Mouse (Mus musculus): ENCODE data around the gene Vmn1r193. TPM values are rescaled to one million over a fixed set of nuclear protein-coding genes. Genes with fewer than 3 reads are reported as not detected.
"Not testable (repeated sequence)": the region's sequence is repeated elsewhere in the genome, so short reads cannot be mapped to it uniquely, and the experiment has no call there.

Gene Vmn1r193
- not detected in 2 replicates for polyA plus RNA-seq (2015; fragmentation: Nextera tagmentation; extraction: Ambion mirVana)

DNA sequence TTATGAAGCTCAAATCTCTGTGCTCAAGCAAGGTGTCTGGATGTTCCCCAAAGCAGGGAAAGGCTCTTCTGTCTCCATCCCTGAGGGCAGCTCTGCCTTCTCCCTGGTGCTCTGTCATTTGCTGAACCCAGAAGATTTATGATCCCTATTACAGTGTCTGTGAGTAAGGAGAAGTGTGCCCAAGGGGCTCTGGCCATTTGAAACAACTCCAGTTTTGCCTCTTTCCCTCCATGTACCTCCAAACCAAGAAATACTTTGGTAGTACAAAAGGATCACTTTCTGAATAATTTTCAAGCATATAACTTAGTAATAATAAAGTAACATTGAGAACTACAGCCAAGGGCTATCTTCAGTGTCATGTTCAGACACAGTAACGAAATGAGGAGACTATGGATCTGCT lies at the start of gene Vmn1r193:
Vmn1r193 (minus strand) TSS at position 101 of the 400 bp plus-strand sequence.
- H3K4me2 ChIP-seq; H3K27ac ChIP-seq (replicated peaks); H3K9ac ChIP-seq; H3K4me1 ChIP-seq (replicated peaks); H3K4me3 ChIP-seq (replicated peaks); H3K27me3 ChIP-seq; H3K9me3 ChIP-seq (replicated peaks); ATAC-seq (ENCODE audit: insufficient read depth); H3K36me3 ChIP-seq (replicated peaks): not testable (repeated sequence)
- WGBS (ENCODE audit: insufficient replicate concordance): 45% methylated on average over 1 of the region's 1 CpGs

DNA sequence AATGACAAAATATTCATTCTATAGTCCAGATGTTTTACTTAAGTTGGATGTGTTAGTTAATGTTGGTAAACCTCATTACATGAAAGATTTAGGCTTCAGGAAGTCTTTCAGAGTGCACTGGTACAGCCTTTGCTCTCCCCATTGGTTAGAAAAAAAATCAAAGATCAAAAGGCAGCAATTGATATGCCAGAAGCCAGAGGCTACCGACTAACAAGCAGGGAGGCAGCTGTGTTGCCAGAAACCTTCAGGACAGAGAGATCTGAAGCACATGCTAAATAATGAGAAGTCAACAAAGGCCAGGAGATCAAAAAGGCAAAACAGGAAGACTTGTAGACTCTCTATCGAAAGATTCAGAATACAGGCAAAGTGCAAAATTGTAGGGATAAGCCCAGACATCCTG lies 48.8 kb upstream of the Vmn1r193 start:
- Histone ChIP-seq H3K27me3 (no peaks in the 10 kb centered on the region), H3K9me3 (replicated peaks) (no peaks in the 10 kb centered on the region), H3K4me1 (replicated peaks) (no peaks in the 10 kb centered on the region), H3K9ac (no peak overlapping the region), H3K4me3 (replicated peaks) (no peak overlapping the region), H3K4me2 (no peak overlapping the region), H3K36me3 (replicated peaks) (no peaks in the 10 kb centered on the region), H3K27ac (replicated peaks) (no peak overlapping the region)
- 37% methylated on average over 2 of the region's 2 CpGs for WGBS (ENCODE audit: insufficient replicate concordance)
- ATAC-seq (ENCODE audit: insufficient read depth): no peak

DNA sequence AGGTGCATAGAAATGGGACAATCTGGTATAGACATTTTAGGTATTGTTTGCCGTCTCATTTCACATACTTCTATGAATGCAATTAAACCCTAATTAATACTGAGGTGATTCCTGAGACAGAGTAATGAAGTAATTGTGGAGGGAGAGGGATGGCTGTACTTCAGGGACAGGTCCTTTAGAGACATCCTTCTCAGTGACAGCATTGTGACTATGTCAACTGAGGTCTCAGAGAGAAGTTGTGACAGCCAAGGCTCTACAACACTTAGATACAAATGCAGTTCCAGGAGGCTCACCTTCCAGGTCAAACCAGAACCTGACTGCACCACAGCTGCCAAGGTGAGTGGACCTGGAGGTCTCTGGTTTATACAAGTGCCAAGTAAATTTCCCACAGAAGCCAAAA lies 47.3 kb upstream of the Vmn1r193 start, which contains the start of gene Vmn1r195:
Vmn1r195 (plus strand) TSS at position 301 of the 400 bp plus-strand sequence.
- 73% methylated on average over 1 of the region's 1 CpGs for WGBS (ENCODE audit: insufficient replicate concordance)
- not testable (repeated sequence) for H3K36me3 ChIP-seq (replicated peaks)

DNA sequence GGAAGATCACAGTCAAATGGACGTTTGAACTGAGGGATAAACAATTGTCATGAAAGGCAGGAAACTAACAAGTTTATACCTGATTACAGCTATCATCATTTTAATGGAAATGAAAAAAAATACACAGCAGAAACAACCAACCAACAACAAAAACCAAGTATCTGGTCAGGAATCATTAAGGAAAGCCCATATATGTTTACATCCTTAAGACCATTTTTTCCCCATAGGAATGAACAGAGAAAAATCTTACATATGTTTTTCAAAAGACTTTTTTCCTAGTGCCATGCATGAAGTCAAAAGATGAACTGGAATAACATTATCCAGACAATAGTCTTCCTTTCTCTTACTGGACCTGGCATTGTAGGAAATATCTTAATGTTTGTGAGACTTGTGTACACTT lies 21.0 kb upstream of the Vmn1r193 start, which contains the start of gene Vmn1r194:
Vmn1r194 (plus strand) TSS at position 301 of the 400 bp plus-strand sequence.
- Histone ChIP-seq H3K36me3 (replicated peaks) (no peaks in the 10 kb centered on the region), H3K9me3 (replicated peaks) (no peaks in the 10 kb centered on the region), H3K9ac (no peak within 1 kb of the TSS), H3K27ac (replicated peaks) (no peak within 1 kb of the TSS), H3K4me2 (no peak within 1 kb of the TSS), H3K27me3 (no peaks in the 10 kb centered on the region), H3K4me1 (replicated peaks) (no peaks in the 10 kb centered on the region), H3K4me3 (replicated peaks) (no peak within 1 kb of the TSS)
- 30% methylated on average over 1 of the region's 1 CpGs for WGBS (ENCODE audit: insufficient replicate concordance)
- no peak for ATAC-seq (ENCODE audit: insufficient read depth)

More for the DNA sequence above, 47.3 kb upstream of the Vmn1r193 start, which contains the start of gene Vmn1r195:
- ATAC-seq (ENCODE audit: insufficient read depth); H3K9me3 ChIP-seq (replicated peaks); H3K27me3 ChIP-seq; H3K4me3 ChIP-seq (replicated peaks); H3K4me1 ChIP-seq (replicated peaks); H3K4me2 ChIP-seq; H3K27ac ChIP-seq (replicated peaks); H3K9ac ChIP-seq: not testable (repeated sequence)

DNA sequence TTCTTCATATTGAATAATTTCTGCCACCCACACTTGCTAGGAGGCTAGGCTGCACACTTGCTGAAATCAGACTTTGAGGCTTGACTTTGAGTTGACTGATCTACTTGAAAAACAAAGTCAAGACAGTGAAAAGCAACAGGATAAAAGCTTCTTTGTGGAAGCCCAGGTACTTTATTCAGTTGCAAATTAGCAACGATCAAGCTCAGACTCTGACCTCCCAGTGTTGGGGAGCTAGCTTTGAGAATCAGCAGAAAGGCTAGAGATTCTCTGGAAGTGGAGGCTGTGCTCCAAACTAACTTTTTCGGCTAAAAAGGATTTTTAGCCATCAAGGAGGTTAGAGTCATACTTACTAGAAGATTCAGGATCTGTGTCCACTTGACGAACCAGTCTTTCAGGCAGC lies 30.2 kb downstream of the Vmn1r193 start:
- not testable (repeated sequence) for H3K9me3 ChIP-seq (replicated peaks); H3K36me3 ChIP-seq (replicated peaks); H3K27ac ChIP-seq (replicated peaks); H3K4me1 ChIP-seq (replicated peaks); H3K4me2 ChIP-seq; H3K4me3 ChIP-seq (replicated peaks); H3K27me3 ChIP-seq; ATAC-seq (ENCODE audit: insufficient read depth); H3K9ac ChIP-seq
- WGBS (ENCODE audit: insufficient replicate concordance): 50% methylated on average over 3 of the region's 3 CpGs

DNA sequence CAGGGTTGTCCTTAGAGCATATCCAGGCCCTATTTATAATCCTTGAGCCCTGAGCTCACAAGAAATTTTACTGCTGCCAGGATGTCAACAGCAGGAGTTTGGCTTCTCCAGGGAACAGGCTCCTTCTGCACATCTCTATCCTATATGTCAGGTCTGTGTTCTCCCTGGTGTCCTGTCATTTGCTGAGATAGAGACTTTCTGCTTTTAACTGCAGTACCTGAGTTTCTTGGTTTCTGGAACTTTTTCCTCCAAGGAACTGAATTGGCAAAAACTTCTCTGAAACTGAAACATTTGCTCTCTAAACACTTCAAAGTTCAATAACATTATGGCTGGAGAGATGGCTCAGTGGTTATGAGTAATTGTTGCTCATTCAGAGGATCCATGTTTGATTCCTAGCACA lies 31.9 kb downstream of the Vmn1r193 start, which contains the start of gene Vmn1r192:
Vmn1r192 (minus strand) TSS at position 101 of the 400 bp plus-strand sequence.
- Histone ChIP-seq H3K4me2 (no peak within 1 kb of the TSS), H3K4me3 (replicated peaks) (no peak within 1 kb of the TSS), H3K36me3 (replicated peaks) (no peaks in the 10 kb centered on the region), H3K27ac (replicated peaks) (no peak within 1 kb of the TSS), H3K4me1 (replicated peaks) (no peaks in the 10 kb centered on the region), H3K27me3 (no peaks in the 10 kb centered on the region), H3K9me3 (replicated peaks) (no peaks in the 10 kb centered on the region), H3K9ac (no peak within 1 kb of the TSS)
- ATAC-seq (ENCODE audit: insufficient read depth): no peak

DNA sequence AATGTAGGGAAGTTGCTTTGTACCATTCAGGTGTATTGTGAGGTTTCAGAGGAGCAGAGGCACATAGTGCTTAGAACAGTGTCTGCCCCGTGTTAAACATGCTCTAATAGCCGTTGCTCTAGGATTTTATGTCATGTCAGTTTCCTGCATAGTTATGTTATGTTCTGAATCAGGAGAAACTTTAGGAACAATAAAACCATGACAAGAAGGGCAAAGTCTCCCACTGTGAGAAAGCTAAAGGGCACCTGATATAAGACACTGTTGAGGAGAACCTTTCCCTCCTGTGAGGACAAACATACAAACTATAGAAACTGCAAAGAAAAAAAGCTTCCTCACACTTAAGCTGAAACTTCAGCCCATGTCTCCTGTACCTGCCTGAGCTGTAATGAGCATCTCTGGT lies 32.6 kb downstream of the Vmn1r193 start:
- Histone ChIP-seq H3K9ac (no peak overlapping the region), H3K27ac (replicated peaks) (no peak overlapping the region), H3K9me3 (replicated peaks) (no peaks in the 10 kb centered on the region), H3K4me2 (no peak overlapping the region), H3K4me1 (replicated peaks) (no peaks in the 10 kb centered on the region), H3K4me3 (replicated peaks) (no peak overlapping the region), H3K36me3 (replicated peaks) (no peaks in the 10 kb centered on the region), H3K27me3 (no peaks in the 10 kb centered on the region)
- WGBS (ENCODE audit: insufficient replicate concordance): 60% methylated on average over 2 of the region's 2 CpGs
- no peak for ATAC-seq (ENCODE audit: insufficient read depth)

DNA sequence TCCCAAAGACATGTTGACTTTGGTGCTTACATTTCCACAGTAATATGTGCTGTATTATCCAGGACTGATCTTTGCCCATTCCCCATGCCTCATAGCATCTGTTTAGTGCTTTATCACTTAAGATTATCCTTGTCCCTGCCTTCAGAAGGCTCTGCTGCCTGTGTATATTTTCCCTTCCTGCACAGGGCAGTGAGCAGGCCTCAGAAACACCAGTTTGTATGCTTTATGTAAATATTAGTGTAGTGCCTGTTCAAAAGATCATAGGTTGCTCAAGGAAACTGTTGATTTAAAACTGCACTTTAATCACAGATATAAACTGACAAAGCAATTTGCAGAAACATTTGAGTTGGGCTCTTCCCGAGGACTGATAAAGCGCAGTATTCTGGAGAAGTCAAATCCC lies 33.6 kb downstream of the Vmn1r193 start:
- 68% methylated on average over 2 of the region's 2 CpGs for WGBS (ENCODE audit: insufficient replicate concordance)
- Histone ChIP-seq H3K36me3 (replicated peaks) (no peaks in the 10 kb centered on the region), H3K4me3 (replicated peaks) (no peak overlapping the region), H3K9ac (no peak overlapping the region), H3K4me2 (no peak overlapping the region), H3K9me3 (replicated peaks) (no peaks in the 10 kb centered on the region), H3K4me1 (replicated peaks) (no peaks in the 10 kb centered on the region), H3K27ac (replicated peaks) (no peak overlapping the region), H3K27me3 (no peaks in the 10 kb centered on the region)
- no peak for ATAC-seq (ENCODE audit: insufficient read depth)

DNA sequence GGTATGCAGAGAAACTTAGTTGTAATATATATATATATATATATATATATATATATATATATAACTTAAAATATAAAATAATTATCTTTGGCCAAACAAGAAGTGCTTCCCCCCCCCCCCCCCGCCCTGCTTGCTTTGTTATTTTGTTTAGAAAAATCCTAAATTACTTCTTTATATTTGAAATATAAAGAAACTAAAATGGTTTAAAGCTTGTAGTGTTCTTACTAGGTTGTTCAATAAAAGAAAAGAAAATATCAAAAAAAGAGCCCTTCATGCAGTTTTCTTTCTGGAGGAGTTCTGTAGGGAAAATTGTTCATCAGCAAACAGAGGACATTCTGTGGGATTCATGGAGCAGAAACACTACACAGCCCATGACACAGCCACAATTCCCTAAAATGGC lies 39.1 kb downstream of the Vmn1r193 start, which contains the start of gene Vmn1r191:
Vmn1r191 (minus strand) TSS at position 101 of the 400 bp plus-strand sequence.
- Histone ChIP-seq H3K4me3 (replicated peaks) (no peak within 1 kb of the TSS), H3K9ac (no peak within 1 kb of the TSS), H3K27me3 (no peaks in the 10 kb centered on the region), H3K4me1 (replicated peaks) (no peaks in the 10 kb centered on the region), H3K36me3 (replicated peaks) (no peaks in the 10 kb centered on the region), H3K4me2 (no peak within 1 kb of the TSS), H3K27ac (replicated peaks) (no peak within 1 kb of the TSS), H3K9me3 (replicated peaks) (no peaks in the 10 kb centered on the region)
- WGBS (ENCODE audit: insufficient replicate concordance): 53% methylated on average over 1 of the region's 1 CpGs
- no peak for ATAC-seq (ENCODE audit: insufficient read depth)

DNA sequence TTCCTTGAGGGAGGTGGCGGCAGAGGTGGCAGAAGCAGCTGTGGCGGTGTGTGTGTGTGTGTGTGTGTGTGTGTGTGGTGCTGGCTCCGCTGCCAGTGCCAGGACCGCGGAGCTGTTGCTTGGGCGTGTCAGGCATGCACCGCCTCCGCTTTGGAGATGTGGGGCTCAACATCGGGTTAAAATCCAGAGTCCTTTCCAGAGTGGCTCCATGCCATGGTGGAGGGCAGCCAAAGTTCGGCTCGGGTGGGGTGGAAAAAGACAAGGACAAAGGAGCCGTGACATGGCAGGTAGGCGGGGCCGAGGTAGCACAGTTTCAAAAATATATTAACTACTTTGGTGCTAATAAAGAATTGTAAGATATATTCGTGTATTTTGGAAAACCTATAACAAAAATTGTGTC lies 54.5 kb downstream of the Vmn1r193 start:
- H3K4me1 ChIP-seq (replicated peaks): no peaks in the 10 kb centered on the region
- H3K27me3 ChIP-seq: no peaks in the 10 kb centered on the region
- no peak overlapping the region for H3K4me2 ChIP-seq
- no peaks in the 10 kb centered on the region for H3K36me3 ChIP-seq (replicated peaks)
- no peak overlapping the region for H3K27ac ChIP-seq (replicated peaks)
- ATAC-seq (ENCODE audit: insufficient read depth): no peak
- 0 out of 2 replicates have a peak, but pooled peaks cover 3% of the 10 kb centered on the region for H3K9me3 ChIP-seq (replicated peaks)
- no peak overlapping the region for H3K4me3 ChIP-seq (replicated peaks)
- H3K9ac ChIP-seq: no peak overlapping the region
- WGBS (ENCODE audit: insufficient replicate concordance): 74% methylated on average over 15 of the region's 15 CpGs
